Mouse (Mus musculus): ENCODE measurements around the gene Krt15.

Krt15 gene

GRCm38 (mm10) chr11:100135731-100136130 lies at the start of gene Krt15:
Krt15 (minus strand) TSS chr11:100135928.
- DNase-seq (ENCODE audit: low read depth, low spot score), result no peak

GRCm38 (mm10) chr11:100181725-100182124 lies 46.0 kb upstream of the Krt15 start:
- no peak for DNase-seq (ENCODE audit: low read depth, low spot score)

GRCm38 (mm10) chr11:100179260-100179659 lies 43.5 kb upstream of the Krt15 start:
- no peak for DNase-seq (ENCODE audit: low read depth, low spot score)

GRCm38 (mm10) chr11:100178307-100178706 lies 42.6 kb upstream of the Krt15 start:
- DNase-seq (ENCODE audit: low read depth, low spot score), result no peak

DNA sequence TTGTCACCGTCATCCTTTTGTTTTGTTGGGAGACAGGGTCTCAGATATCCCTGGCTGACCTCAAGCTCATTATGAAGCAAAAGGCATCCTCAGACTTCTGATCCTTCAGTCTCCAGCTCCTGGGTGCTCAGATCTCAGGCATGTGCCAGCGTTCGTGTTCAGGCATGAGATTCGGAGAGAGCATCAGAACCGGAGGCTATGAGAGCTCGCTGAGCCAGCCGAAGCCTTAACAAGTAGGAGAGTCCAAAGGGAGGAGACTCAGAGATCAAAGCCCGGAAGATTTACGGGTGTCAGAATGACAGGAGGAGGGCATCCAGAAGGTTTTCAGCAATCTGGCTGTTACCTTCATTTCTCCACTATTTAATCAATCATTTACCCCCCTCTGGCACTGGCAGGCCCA lies 41.1 kb upstream of the Krt15 start:
- no peak for DNase-seq (ENCODE audit: low read depth, low spot score)

GRCm38 (mm10) chr11:100168765-100169762 lies 33.3 kb upstream of the Krt15 start:
- peak; percentile 68 for DNase-seq (ENCODE audit: low read depth, low spot score)

DNA sequence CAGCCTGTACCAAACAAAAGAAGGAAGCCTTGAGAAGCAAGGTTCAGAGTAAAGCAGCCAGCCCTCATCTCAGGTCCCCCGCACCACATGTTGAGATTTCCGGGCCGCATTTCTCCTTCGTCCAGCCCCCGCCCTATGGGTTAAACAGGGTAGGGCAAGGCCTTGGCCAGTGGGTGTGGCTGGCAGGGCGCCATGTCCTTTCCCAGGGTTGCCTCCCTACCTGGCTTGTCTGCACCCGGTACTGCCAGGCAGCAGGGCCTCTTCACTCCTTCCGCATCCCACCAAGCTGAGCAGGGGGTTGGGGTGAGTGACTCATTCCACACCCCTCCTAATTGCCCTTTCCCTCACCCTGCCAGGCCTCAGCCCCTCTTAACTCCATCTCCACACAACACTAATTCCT lies 32.3 kb upstream of the Krt15 start:
- DNase-seq (ENCODE audit: low read depth, low spot score), result no peak

GRCm38 (mm10) chr11:100164392-100164791 lies 28.7 kb upstream of the Krt15 start:
- no peak for DNase-seq (ENCODE audit: low read depth, low spot score)

DNA sequence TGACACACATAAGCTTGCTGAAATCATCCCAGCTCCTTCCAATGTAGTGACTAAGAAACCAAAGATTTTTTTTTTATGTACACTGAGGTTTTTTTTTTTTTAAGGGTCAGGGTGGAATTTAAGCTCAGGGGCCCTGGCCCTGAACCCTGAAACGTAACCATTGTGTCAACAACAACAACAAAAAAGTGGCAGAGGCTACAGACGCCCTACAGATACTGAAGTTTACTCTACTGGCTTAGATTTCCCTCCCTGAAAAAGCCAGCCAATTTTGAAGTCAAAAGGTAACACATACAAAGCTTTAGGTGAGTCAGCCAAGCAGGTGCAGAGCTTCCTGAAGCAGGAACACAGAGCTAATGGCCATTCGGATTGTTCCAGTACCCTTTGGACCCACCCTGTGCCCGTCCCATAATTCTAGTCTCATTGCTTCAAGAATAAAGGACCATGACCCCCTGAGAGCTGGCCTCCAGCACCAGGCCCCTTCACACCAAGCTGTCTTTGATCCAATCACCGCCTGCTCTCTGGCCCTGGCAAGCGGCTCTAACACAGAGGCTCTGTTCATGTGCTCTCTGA lies 22.3 kb upstream of the Krt15 start:
- DNase-seq (ENCODE audit: low read depth, low spot score), result no peak

GRCm38 (mm10) chr11:100157331-100157730 lies 21.6 kb upstream of the Krt15 start:
- no peak for DNase-seq (ENCODE audit: low read depth, low spot score)

GRCm38 (mm10) chr11:100155497-100156255 lies 19.9 kb upstream of the Krt15 start:
- DNase-seq (ENCODE audit: low read depth, low spot score), result no peak

- no peak for DNase-seq (ENCODE audit: low read depth, low spot score)
Measured at GRCm38 (mm10) chr11:100148615-100149330, 13.0 kb upstream of the Krt15 start, which contains the start of gene Krt19. Krt19 (minus strand) TSS chr11:100148665.

GRCm38 (mm10) chr11:100147566-100148353 lies 12.0 kb upstream of the Krt15 start:
- no peak for DNase-seq (ENCODE audit: low read depth, low spot score)

DNA sequence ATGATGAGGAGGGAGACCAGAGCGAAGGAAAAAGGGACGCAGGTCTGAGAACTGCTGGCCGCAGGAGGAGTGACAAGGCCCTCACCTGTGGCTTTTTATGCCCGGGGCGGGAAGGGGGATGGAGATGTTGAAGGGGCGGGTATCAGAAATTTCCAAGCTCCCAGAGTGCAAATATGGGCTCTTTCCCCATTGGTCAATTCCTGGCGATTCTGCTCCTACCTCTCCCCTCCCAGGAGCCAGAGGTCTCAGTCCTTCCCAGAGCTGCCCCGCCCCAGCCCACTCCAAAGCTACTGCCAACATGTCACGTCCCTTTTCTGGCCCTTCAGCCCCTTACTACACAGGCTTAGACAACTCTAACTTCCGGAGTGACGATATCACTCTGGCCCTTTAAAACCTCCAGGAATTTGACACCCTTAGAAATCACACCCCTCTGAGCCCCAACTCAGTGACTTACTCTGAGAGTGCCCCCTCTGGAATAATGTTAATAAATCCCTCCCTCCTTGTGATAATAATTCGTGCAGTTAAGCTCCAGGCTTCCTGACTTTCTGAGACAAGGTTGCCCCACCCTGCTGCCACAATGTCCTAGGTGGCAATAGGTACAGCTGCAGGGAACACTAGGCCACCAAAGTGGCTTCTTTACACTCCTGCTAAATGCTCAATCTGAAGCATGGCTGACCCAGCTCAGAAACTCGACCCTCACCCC lies 10.3 kb upstream of the Krt15 start:
- no peak for DNase-seq (ENCODE audit: low read depth, low spot score)

- DNase-seq (ENCODE audit: low read depth, low spot score), result no peak
Measured at GRCm38 (mm10) chr11:100145104-100145503, 9.4 kb upstream of the Krt15 start.

- no peak for DNase-seq (ENCODE audit: low read depth, low spot score)
Measured at GRCm38 (mm10) chr11:100140966-100141365, 5.2 kb upstream of the Krt15 start.

- no peak for DNase-seq (ENCODE audit: low read depth, low spot score)
Measured at GRCm38 (mm10) chr11:100139391-100139790, 3.7 kb upstream of the Krt15 start.

DNA sequence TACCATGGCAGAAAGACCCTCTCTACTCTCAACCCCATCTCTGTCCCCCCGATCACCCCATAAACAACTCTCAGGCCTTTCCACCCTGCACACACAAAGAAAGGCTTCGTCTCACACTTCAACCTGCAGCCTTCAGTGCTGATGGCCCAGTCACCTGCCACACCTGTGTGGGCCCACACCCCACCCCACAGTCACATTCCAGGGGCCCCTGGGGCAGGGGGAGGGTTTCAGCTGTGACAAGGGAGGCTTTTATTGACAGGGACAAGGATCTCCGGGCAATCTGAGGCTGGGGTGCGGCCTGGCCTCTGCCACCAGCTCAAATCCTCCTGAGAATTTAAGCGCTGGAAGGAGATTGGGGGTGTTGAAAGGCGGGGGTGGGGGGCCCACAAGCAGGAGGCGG lies 3.1 kb upstream of the Krt15 start:
- DNase-seq (ENCODE audit: low read depth, low spot score), result no peak

DNA sequence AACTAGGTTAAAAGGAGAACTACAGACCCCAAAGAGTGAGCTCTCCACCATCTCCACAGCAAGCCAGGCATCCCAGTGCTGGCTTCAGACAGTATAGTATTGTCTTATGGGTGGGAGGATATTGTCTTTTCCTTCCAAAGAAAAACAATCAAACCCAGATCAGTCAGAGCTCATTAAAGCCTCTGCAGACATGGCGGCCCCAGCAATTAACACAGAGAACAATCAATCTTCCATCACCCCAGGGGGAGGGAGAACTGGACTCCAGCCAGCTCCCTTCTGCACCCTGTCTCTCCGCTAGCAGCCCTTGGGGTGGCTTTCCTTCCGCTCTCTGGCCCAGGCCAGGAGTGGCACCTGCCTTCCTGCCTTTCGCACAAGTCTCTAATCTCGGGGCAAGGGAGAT lies 2.0 kb upstream of the Krt15 start:
- DNase-seq (ENCODE audit: low read depth, low spot score), result no peak

DNA sequence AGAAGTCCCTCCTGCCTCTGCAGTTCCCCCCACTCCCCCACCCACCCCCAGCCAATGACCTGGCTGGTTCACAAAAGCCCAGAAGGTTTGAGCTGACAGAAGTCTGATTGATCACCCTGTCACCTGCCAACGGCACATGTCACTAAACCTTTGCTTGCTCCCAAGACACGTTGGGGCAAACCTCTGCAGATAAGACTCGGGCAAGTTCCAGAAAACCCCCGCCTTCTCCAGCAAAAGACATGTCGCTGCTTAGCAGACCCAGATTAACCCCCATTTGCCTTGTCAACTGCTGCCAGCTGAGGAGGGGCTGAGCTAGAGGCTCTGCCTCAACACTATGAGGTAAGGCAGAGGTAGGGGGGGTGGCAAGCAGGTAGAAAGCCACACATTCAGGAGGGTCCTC lies 831 bp upstream of the Krt15 start:
- DNase-seq (ENCODE audit: low read depth, low spot score), result no peak

Data from A20 (cell line).